ENCODE assay signal across 8 mouse cellular contexts in the genomic region with DNA sequence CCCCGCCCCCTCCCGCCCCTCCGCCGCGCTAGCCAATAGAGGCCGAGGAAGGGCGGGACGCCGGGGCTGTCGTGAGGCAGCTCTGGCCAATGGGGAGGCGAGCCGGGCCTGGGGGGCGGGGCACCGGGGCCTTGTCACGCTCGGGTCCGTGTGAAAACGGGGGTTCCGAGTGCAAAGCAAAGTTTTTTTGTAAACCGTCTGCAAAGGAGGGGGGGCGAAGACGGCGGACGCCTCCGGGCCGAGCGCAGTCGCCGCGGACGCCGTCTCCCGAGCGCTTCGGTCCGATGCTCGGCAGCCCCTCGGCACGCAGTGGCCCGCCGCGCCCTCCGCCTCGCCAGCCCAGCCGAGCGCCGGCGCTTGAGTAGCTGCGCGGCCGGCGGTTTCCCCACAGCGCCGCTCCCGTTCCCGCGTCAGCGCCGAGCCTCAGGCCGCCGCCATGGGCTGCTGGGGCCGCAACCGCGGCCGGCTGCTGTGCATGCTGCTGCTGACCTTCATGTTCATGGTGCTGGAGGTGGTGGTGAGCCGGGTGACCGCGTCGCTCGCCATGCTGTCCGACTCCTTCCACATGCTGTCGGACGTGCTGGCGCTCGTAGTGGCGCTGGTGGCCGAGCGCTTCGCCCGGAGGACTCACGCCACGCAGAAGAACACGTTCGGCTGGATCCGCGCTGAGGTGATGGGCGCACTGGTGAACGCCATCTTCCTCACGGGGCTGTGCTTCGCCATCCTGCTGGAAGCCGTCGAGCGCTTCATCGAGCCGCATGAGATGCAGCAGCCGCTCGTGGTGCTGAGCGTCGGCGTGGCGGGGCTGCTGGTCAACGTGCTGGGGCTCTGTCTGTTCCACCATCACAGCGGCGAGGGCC. TPM values are rescaled to one million over a fixed set of nuclear protein-coding genes. Genes with fewer than 3 reads are reported as not detected.
DNase-seq lines count a peak whose midpoint lies in the region; ATAC-seq lines count a peak whose summit lies in the region.

A gene (plus strand): TSS at position 197 of the 860 bp plus-strand sequence.

- H3K9ac ChIP-seq in hindbrain, embryonic 14.5 days, result peak within 1 kb of the TSS; percentile 75

- peaks cover 45% of the 10 kb centered on the region for H3K4me1 ChIP-seq in hindbrain, embryonic 14.5 days (replicated peaks; ENCODE audit: control insufficient read depth, insufficient read depth, low read length)

- peak within 1 kb of the TSS; percentile 87 for H3K27ac ChIP-seq in hindbrain, embryonic 14.5 days

- H3K4me2 ChIP-seq in hindbrain, embryonic 14.5 days (replicated peaks), result peak within 1 kb of the TSS; percentile 93

- no peaks in the 10 kb centered on the region for H3K9me3 ChIP-seq in hindbrain, embryonic 14.5 days (ENCODE audit: control insufficient read depth, low read length)

- peak; percentile 99 for DNase-seq in NIH3T3 (ENCODE audit: low read depth)
- DNase-seq in cerebellum, postnatal 10 days, result peak; percentile 100
- DNase-seq in frontal cortex, postnatal 14 days (ENCODE audit: low spot score in 2 of 2), result peak; percentile 97 to 99
- peak; percentile 95 for DNase-seq in hindbrain, embryonic 14.5 days (ENCODE audit: low spot score)
- peak; percentile 98 to 99 for DNase-seq in layer of hippocampus, postnatal 36 days
- peak; percentile 99 for DNase-seq in lung, postnatal 36 days
- DNase-seq in retina, postnatal 1 day, result peak; percentile 98
- DNase-seq in urinary bladder, adult 18-20 months (ENCODE audit: low spot score in 2 of 2), result peak; percentile 97 to 98

- peak within 1 kb of the TSS; percentile 65 for H3K4me3 ChIP-seq in hindbrain, embryonic 14.5 days (replicated peaks; ENCODE audit: low read length)

- peaks cover 9% of the 10 kb centered on the region for H3K36me3 ChIP-seq in hindbrain, embryonic 14.5 days (replicated peaks; ENCODE audit: control insufficient read depth, insufficient read depth)

- H3K27me3 ChIP-seq in hindbrain, embryonic 14.5 days (ENCODE audit: control insufficient read depth, insufficient read depth, low read length), result no peaks in the 10 kb centered on the region

- WGBS in hindbrain, embryonic 14.5 days, result under 1% methylated on average over 103 of the region's 104 CpGs

- ATAC-seq in hindbrain, embryonic 14.5 days (ENCODE audit: low FRiP score), result peak; percentile 99

RNA-seq across cellular contexts. Expression of the gene that starts here (rescaled TPM):
- 3.5 and 3.7 TPM in 2 replicates for polyA plus RNA-seq in hindbrain, embryonic 14.5 days (2014; fragmentation: Nextera tagmentation; extraction: Ambion mirVana)
- total RNA-seq in layer of hippocampus, postnatal 36 days (2021), result 10 to 100 TPM; 32.2 to 33.7 TPM

Comparison
In these comparisons a context has a peak if more than half of its experiments do, and no peak if none do; other contexts are left out.
1. Peak in every context shown above with its lines: DNase-seq, ATAC-seq, H3K4me3 ChIP-seq and H3K27ac ChIP-seq.